Mouse (Mus musculus) thymus, postnatal 14 days (tissue): ENCODE measurements at regions not wholly inside any gene's neighbourhood (a gene's known extent, or its start where the extent isn't known, plus 50 kb on each side); places are given as distances from the start of the nearest gene placed in this dataset.

Experiments
- DNase-seq: peaks from one replicate; pipeline ENCODE4 v3.0.0; 2021

GRCm38 (mm10) chr2:159566461-159566860 is 767.5 kb downstream of the Gm826 start:
- no peak for DNase-seq

- DNase-seq, result no peak
Observed at GRCm38 (mm10) chr2:159568391-159568790, 765.6 kb downstream of the Gm826 start.

- DNase-seq, result no peak
Observed at GRCm38 (mm10) chr2:159571862-159572261, 762.1 kb downstream of the Gm826 start.

GRCm38 (mm10) chr2:159575271-159575670 is 758.7 kb downstream of the Gm826 start:
- DNase-seq, result no peak

DNA sequence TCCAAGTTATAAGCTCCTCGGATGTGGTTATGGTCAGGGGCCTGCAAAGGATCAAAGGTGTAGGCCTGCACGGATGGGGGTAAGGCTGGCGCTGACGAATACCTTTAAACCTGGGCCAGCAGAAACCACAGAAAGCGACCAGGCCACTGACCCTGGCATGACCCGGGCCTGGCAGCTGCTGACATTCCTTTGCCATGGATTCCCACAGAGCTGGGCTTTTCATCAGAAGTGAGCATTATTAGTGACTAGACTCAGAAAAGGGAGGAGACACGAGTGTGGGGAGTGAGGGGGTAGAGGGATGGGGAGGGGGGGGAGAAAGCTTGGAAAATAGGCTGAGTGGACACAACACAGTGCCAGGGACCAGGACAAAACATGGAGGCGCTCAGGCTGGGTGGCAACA is 750.9 kb downstream of the Gm826 start:
- DNase-seq, result no peak

DNA sequence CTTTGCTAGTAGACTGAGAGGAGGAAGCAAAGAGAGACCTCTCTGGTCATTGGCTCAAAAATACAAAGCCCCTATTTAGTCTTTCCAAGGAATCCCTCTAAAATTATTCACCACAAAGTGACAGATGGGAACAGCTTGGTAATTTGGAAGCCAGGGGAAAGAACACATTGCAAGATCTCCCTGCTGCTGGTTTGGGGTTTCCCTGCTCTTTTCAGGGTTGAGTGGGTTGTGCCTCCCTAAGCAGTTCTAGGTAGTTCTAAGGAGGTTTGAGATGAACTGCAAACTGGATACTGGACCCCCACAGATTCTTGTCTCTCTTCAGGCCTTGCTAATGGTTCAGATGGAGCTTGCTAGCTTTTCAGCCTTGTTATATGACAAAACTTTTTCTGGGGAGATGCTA is 749.3 kb downstream of the Gm826 start:
- DNase-seq, result no peak

DNA sequence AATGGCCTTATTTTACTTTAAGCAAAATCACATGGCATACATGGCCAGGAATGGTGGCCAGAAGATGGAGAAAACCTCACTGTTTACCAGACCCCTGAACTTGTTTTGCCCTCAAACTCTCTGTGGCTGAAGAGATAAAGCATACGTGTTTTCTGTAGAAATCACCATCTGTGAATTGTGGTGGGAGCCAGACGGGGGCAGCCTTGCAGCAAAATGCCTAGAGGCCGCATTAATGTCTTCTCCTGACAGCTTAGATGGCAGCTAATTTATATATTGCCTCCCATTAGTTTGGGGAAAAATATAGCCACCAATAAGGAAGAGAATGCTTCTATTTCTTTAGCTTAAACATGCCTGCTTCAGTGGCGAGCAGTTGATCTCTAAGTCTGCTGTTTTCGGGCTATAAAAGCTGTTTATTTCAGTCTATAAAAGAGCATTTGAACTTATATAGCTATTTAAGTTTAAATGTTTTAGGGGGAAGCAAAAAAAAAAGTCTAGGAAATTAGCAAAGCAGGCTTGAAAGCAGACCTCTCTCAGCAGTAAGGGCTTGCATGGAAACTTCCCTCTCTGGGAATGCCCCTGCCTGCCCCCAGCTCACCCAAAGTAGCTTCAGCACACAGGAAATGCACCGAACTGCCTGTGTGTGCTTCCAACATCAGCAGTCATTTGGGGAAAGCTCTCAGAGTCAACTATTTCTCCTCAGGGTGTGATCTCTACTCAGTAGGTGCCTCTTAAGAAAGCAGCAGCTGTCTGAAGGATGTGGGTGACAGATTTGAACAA is 747.1 kb downstream of the Gm826 start:
- no peak for DNase-seq

GRCm38 (mm10) chr2:159591396-159592124 is 742.4 kb downstream of the Gm826 start:
- no peak for DNase-seq

GRCm38 (mm10) chr2:159592841-159593240 is 741.1 kb downstream of the Gm826 start:
- DNase-seq, result no peak

GRCm38 (mm10) chr2:159596285-159596684 is 737.7 kb downstream of the Gm826 start:
- no peak for DNase-seq

DNA sequence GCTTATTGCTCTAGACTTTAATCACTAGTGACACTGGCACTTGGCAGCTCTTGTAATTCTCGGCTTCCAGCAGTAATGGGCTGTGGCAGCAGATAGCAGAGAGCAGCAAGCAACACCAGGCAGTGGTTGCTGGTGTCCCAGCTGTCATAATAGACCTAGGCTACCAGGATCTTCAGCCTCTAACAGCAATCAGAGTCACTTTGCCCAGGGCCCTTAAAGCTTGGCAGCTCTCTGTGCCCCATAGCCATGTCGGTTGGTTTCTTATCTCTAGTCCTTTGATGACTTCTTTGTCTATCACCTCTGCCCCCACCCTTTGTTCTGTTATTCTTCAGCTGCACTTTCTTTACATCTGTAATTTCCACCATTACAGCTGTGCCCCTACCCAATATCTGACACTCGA is 735.9 kb downstream of the Gm826 start:
- DNase-seq, result no peak

GRCm38 (mm10) chr2:159607191-159607590 is 726.8 kb downstream of the Gm826 start:
- DNase-seq, result no peak

DNA sequence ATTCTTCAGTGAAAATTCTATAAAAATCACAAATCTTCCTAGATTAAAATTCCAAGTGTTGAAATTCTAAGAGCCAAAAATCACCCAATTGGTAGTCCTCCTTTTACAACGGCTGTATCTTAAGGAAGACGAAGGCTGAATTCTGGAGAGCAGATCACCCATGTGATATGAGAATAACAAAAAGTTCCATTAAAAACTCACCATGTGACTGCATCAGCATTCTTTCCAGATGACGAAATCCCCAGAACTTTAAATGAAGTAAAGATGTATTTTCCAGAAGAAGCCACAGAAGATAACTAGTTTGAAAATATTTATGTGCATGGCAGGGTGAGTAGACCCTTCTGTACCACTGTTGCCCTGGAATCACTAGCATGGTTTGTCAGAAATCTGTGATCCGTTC is 723.5 kb downstream of the Gm826 start:
- DNase-seq, result no peak

DNA sequence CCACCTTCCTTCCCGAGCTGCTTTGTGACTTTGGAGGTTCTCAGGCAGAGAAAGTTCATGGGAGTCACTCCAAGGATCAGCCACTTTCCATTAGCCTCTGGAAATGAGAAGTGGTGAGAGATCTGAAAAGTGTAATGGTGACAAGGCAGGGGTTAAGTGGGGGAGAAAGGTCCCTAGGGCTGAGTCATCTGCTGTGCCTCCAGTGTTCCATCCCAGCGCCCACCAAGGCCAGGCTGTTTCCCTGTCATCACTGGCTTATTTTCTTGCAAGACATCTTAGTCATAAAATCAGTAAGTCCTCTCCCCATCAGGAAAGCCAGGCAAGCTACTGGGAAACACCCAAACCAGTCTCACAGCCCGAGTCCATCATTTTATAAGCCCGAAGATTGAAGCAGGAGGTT is 717.3 kb downstream of the Gm826 start:
- DNase-seq, result no peak

DNA sequence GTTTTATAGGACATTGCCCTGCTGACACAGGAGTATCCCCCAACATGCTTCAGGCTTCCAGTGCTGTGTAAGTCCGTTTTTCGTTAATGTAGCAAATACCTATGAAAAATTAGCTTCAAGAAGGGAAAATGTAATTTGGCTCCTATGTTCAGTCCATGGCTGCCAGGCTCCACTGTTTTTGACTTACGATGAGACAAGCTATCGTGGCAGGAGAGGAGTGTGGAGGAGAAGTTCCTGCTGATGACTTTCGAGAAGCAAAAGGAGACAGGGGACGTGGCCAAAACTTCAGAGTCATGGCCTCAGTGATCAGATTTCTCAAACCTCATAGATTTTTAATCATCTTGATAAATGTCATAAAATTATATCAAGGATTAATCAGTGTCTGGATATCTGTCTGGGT is 712.7 kb downstream of the Gm826 start:
- DNase-seq, result no peak

GRCm38 (mm10) chr2:159622141-159622669 is 711.8 kb downstream of the Gm826 start:
- DNase-seq, result no peak

DNA sequence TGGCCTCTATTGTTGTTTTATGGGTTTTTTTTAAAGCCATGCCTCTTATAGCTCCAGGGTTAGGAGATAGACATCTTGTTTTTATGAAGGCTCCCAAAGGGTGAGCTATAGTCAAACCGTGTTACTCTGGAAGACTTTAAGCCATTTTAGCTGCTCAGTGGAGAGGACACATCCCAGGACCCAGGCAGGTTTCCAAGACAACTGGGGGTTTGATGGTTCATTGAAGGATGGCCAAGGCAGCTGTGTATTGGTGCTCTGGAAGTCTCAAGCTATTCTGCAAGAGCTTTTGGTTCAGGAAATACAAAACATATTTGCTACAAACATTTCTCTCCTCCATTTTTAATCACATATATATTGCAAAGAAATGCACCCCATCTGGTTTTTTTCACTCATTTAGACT is 708.7 kb downstream of the Gm826 start:
- no peak for DNase-seq

DNA sequence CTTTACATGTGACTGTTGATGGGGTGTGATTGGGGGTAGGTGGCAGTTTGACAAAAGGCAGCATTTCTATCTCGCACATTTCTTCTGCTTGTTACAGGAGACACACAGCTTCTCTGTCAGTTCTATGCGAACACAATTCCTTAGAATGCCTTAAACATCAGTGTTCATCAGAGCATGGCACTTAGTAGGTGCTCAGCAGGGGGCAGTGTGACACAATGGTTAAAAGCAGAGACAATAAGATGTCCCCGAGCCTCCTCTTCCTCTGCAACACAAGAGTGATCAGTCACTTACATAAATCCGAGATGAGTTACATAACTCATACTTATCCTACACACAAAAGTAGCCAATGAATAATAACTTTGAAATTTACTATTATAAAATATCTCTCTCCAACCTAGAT is 688.1 kb downstream of the Gm826 start:
- no peak for DNase-seq

DNA sequence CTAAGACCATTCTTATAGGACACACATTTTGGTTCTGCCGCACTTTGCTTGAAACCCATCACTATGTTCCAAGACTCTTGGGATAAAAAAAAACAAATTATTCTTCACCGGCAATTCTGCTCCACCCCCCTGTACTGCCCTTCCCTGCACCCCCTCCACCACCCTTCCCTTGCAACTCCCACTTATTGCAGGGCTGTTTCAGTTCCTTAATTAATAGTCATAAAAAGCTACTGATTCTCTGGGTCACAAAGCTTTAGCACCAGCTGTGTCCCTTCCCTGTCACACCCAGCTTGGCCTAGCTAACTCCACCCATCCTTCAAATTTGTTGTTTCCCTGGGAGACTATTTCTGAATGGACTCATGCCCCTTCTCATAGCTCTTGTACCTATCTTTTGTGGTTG is 687.4 kb downstream of the Gm826 start:
- DNase-seq, result no peak

DNA sequence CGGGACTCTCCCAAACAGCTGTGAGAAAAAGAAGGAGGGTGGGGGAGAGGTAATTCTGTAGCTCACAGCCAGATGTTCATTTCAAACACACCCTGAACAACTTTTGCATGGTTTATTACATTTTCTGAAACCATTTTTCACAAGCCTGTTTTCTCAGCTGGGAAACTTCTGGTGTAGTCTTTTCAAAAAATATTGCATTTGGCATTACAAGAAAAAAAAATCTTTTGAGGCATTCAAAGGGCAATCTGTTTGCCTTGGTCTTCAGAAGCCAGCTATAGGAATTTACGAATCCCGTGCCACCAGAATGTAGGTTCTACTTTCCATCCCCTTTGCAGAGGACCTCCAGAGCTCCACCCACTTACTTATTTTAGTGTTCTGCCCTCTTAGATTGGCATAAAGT is 681.7 kb downstream of the Gm826 start:
- DNase-seq, result no peak

- no peak for DNase-seq
Observed at GRCm38 (mm10) chr2:159676845-159677244, 657.1 kb downstream of the Gm826 start.

GRCm38 (mm10) chr2:159680641-159681040 is 653.3 kb downstream of the Gm826 start:
- DNase-seq, result no peak

GRCm38 (mm10) chr2:159703100-159703499 is 630.9 kb downstream of the Gm826 start:
- no peak for DNase-seq

- DNase-seq, result no peak
Observed at GRCm38 (mm10) chr2:159708141-159708540, 625.8 kb downstream of the Gm826 start.
